Mouse (Mus musculus): ENCODE measurements at regions not wholly inside any gene's neighbourhood (a gene's known extent, or its start where the extent isn't known, plus 50 kb on each side); places are given as distances from the start of the nearest gene placed in this dataset.

DNA sequence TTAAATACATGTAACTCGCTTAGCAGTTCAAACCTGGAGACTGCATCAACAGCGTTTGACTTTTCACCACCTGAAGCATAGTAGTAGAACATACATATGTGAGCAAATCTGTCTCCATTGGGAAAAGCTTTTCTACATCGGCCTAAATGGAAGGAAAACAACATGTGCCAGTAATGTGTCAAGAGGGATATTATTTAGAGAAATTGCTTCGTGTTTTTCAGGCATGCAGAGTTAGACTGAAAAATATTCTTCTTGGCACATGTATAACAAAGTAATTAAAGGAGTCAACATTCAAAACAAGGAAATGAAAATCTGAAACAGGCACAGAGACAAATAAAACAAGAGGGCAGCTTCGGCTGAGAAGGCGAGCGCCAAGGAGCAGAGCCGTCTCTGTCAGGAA lies 236.7 kb upstream of the Slc24a2 start:
- TF ChIP-seq POLR2A (IDR thresholded peaks at IDR 0.05; ENCODE audit: low read depth, low read length): no peak
- TF ChIP-seq MXI1 (IDR thresholded peaks at IDR 0.05; ENCODE audit: low read depth, low read length): no peak
- no peak for TF ChIP-seq CHD2 (IDR thresholded peaks at IDR 0.05; ENCODE audit: low read length)
- no peak for TF ChIP-seq ZMIZ1 (IDR thresholded peaks at IDR 0.05; ENCODE audit: low read depth, low read length)
- no peak for TF ChIP-seq CTCF (conservative IDR thresholded peaks at IDR 0.05 in 1 of 2, IDR thresholded peaks at IDR 0.05 in 1 of 2; ENCODE audit: low read depth in 2 of 2, low read length in 2 of 2)
